Mouse (Mus musculus): ENCODE results near the gene Pnrc2.

DNA sequence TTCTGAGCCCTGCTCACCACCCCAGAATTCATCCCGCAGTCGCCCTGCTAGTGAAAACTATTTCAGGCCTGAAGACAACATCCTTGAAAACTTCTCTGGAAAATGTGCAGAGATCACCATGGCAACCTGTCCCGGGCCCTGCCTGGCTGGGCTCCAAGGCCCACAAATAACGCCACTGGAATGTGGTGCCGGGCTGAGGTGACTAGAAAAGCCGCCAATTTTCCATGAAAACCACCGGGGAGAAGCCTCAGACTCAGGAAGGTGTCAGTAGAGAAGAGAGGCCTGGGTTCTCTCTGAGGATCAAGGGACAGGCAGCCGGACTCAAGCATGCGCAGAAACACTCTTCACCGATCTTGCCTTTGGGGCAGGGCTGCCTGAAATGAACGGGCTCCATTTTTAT is 45.2 kb downstream of the Pnrc2 start:
- no peak for TF ChIP-seq CTCF (IDR thresholded peaks at IDR 0.05; ENCODE audit: low read depth)
- no peak for TF ChIP-seq EP300 (IDR thresholded peaks at IDR 0.05; ENCODE audit: low read depth)
